Mouse (Mus musculus): ENCODE results near the gene Olfr1449.
"Not testable (repeated sequence)": the region's sequence is repeated elsewhere in the genome, so short reads cannot be mapped to it uniquely, and the experiment has no call there.

GRCm38 (mm10) chr19:12970082-12970481 lies 39.4 kb downstream of the Olfr1449 start:
- not testable (repeated sequence) for TF ChIP-seq CTCF, EP300 (IDR thresholded peaks at IDR 0.05; ENCODE audit: low read depth)

Measured in liver, embryonic 14.5 days (tissue).